Mouse (Mus musculus): ENCODE results near the gene Tmpo. TPM values are rescaled to one million over a fixed set of nuclear protein-coding genes. Genes with fewer than 3 reads are reported as not detected.

Gene Tmpo
- polyA plus RNA-seq, 1 experiment from 2014 or later: 96.7 TPM

DNA sequence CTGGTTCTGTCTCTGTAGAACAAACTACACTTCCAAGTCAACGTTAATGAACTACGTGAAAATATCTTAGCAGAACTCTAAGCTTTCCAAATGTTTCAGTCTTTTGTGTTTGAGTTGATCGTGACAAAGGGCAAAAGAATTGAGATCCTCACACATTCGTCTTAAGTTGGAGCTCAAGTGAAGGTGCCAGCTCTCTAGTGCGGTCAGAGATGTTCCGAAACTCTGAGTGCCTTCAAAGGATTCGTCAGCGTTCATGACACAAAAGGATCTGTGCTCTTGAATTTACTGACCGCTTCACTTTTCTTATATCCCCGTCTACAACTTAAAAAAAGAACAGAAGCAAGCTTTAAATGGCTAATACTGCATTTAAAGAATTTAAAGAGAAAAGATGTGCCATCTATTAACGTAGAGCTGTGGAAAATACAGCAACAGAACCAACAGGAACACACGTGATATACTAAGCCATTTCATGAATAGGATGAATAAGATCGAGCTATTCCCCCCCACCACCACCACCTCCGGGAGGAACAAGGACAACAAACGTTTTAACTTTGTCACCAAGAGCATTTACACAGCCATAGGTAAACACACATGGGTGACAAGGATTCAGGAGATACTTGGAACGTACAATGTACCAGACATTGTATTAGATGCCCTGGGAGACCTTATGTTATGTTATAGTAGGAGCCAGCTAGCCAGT, 1.3 kb upstream of the Tmpo start:
- no peaks in the 10 kb centered on the region for H3K27me3 ChIP-seq
- ATAC-seq (ENCODE audit: low FRiP score, low read depth): no peak
- H3K9me3 ChIP-seq: no peaks in the 10 kb centered on the region
- peak overlapping the region; percentile 98 for H3K27ac ChIP-seq (replicated peaks)
- H3K4me1 ChIP-seq (replicated peaks): peaks cover 35% of the 10 kb centered on the region
- no peaks in the 10 kb centered on the region for H3K36me3 ChIP-seq
- H3K9ac ChIP-seq: peak overlapping the region; percentile 67
- H3K4me3 ChIP-seq: peak overlapping the region; percentile 63
- under 1% methylated on average over 16 of the region's 16 CpGs for WGBS
- H3K4me2 ChIP-seq: peak overlapping the region; percentile 59

GRCm38 (mm10) chr10:91181461-91182288, 560 bp upstream of the Tmpo start:
- peak overlapping the region; percentile 98 for H3K27ac ChIP-seq (replicated peaks)
- peak overlapping the region; percentile 63 for H3K4me3 ChIP-seq
- peak overlapping the region; percentile 59 for H3K4me2 ChIP-seq
- H3K9me3 ChIP-seq: no peaks in the 10 kb centered on the region
- peaks cover 27% of the 10 kb centered on the region for H3K4me1 ChIP-seq (replicated peaks)
- H3K9ac ChIP-seq: peak overlapping the region; percentile 67
- no peaks in the 10 kb centered on the region for H3K27me3 ChIP-seq
- whole genome bisulfite sequencing: under 1% methylated on average over 69 of the region's 69 CpGs
- ATAC-seq (ENCODE audit: low FRiP score, low read depth): peak; percentile 92
- H3K36me3 ChIP-seq: no peaks in the 10 kb centered on the region

DNA sequence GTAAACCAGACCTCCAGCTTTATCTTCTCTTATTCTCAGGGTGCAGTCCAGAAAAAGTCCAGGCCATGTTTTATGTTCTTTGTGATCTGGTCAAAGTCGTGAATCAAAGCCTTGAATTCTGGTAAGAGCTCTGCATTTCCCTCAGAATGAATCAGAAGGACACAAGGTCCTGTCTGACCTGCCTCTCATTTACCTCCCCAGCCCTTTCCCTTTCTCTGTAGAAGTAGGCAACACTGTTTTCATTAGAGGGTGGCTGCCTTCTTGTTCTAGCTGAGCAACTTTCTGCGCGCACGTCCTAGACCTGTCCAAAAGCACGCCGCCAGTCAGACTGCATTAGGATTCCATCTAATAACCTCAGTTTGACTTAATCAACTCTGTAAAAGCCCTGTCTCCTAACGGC, 814 bp downstream of the Tmpo start:
- no peak for ATAC-seq (ENCODE audit: low FRiP score, low read depth)
- Histone ChIP-seq H3K9ac (0 out of 2 replicates have a peak overlapping the region, but pooled peaks have one; percentile 21), H3K4me1 (replicated peaks) (peaks cover 27% of the 10 kb centered on the region), H3K36me3 (no peaks in the 10 kb centered on the region), H3K9me3 (no peaks in the 10 kb centered on the region), H3K4me3 (peak overlapping the region; percentile 63), H3K4me2 (peak overlapping the region; percentile 59), H3K27ac (replicated peaks) (peak overlapping the region; percentile 98), H3K27me3 (no peaks in the 10 kb centered on the region)
- WGBS: 27% methylated on average over 7 of the region's 7 CpGs

DNA sequence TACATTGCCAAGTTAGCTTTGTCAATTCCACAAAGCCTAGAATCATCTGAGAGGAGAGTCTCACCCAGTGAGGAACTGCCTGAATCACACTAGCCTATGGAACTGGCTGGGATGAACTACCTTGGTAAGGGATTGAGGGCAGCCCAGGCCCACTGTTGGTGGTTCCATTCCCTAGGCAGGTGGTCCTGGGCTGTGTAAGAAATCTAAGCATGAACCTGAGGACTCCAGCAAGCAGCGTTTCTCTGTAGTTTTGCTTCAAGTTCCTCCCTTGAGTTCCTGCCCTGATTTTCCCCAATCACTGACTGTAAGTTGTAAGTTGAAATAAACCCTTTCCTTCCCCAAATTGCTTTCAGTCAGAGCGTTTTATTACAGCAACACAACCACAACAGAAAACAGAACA, 1.3 kb downstream of the Tmpo start:
- no peak for ATAC-seq (ENCODE audit: low FRiP score, low read depth)
- peak overlapping the region; percentile 59 for H3K4me2 ChIP-seq
- H3K4me3 ChIP-seq: peak overlapping the region; percentile 63; the same call in 1 of the 2 replicates
- no peaks in the 10 kb centered on the region for H3K9me3 ChIP-seq
- no peaks in the 10 kb centered on the region for H3K27me3 ChIP-seq
- H3K27ac ChIP-seq (replicated peaks): no peak overlapping the region; the same call in 1 of the 2 replicates
- H3K9ac ChIP-seq: 0 out of 2 replicates have a peak overlapping the region, but pooled peaks have one; percentile 21
- peaks cover 27% of the 10 kb centered on the region for H3K4me1 ChIP-seq (replicated peaks)
- 93% methylated on average over 2 of the region's 2 CpGs for WGBS
- H3K36me3 ChIP-seq: no peaks in the 10 kb centered on the region

DNA sequence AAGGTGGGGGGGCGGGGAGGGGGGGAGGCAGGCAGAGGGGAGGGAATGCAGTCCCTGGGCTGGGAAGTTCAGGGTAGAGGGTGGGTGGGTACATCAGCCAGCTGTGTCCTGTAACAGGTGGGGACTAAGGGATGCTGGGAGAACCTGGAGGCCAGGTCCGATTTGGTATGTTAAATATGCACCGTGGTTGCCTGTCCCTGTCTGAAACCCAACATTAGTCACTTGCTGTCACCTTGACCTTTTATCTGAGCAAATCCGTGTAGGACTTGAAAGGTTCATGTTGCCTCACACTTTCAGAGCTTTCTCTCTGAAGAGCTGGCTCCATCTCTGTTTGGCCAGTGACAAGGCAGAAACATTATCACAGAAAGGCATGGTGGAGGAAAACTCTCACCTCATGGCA, 3.9 kb downstream of the Tmpo start:
- H3K9me3 ChIP-seq: no peaks in the 10 kb centered on the region
- WGBS: 62% methylated on average over 3 of the region's 4 CpGs
- no peaks in the 10 kb centered on the region for H3K27me3 ChIP-seq

GRCm38 (mm10) chr10:91172329-91173100, 8.6 kb downstream of the Tmpo start:
- Histone ChIP-seq H3K36me3 (no peaks in the 10 kb centered on the region), H3K4me3 (peak overlapping the region; percentile 96), H3K27me3 (no peaks in the 10 kb centered on the region), H3K27ac (replicated peaks) (peak overlapping the region; percentile 97), H3K4me1 (replicated peaks) (peaks cover 34% of the 10 kb centered on the region), H3K9me3 (no peaks in the 10 kb centered on the region), H3K4me2 (peak overlapping the region; percentile 65), H3K9ac (peak overlapping the region; percentile 90)
- 81% methylated on average over 14 of the region's 14 CpGs for WGBS
- ATAC-seq (ENCODE audit: low FRiP score, low read depth): no peak

More for the DNA sequence above, 3.9 kb downstream of the Tmpo start:
- Histone ChIP-seq H3K4me2 (no peak overlapping the region), H3K4me1 (replicated peaks) (peaks cover 17% of the 10 kb centered on the region), H3K4me3 (no peak overlapping the region), H3K9ac (no peak overlapping the region), H3K27ac (replicated peaks) (no peak overlapping the region), H3K36me3 (no peaks in the 10 kb centered on the region)
- ATAC-seq (ENCODE audit: low FRiP score, low read depth): no peak

DNA sequence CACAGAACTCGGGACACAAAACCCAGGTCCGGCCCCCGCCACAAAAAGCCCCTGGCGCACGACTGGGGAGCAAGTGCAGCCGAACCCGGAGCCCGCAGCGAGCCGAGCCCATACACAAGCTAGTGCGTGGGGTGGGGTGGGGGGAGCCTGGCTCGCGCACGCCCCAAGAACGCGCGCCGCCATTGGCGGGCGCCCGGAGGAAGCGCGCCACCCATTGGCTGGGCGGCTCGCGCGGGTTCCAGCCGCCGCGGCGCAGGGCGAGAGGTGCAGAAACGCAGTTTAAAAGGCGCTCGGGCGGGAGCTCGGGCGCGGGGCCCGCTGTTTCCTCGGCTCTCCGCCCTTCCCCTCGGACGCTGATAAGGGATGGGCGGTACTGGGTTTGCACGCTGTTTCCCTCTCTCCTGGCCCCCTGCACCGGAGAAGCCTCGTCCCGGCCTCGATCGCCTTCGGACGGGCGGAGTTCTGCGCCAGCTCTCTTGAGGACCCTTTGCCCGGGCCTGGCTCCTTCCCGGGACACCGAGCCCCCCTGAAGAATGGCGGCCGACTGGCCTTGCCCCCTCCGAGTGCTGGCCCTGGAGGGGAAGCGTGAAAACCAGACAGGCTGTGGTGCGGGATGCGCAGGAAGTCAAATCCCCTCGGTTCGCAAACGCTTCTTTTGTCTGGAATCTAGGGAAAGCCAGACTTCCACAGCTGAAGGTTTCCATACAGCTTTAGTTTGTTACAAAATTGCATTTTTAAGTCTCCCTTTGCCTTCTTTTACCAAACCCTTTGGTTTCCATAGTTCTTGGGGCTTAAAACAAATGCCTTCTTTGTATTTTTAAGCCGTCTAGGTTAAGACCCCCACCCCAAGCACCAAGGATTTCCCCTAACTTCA, 9.4 kb downstream of the Tmpo start:
- no peaks in the 10 kb centered on the region for H3K36me3 ChIP-seq

DNA sequence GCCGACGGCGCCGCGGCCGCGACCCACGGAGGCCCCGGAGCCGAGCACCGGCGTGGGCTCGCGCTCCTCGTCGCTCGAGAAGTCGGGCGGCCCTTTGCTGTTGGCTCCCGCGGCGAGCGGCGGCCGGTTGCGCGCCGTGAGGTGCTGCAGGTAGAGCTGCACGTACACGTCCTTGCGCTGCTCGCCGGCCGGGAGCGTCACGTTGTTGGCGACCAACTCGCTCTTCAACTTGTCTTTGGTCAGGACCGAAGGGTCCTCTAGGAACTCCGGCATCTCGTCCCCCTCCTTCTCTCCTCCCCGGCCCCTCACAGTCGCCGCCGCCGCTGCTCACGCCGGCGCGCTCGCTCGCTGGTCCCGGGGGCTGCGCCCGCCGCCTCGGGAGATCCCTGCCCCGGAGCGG, 10.1 kb downstream of the Tmpo start:
- Histone ChIP-seq H3K27me3 (no peaks in the 10 kb centered on the region), H3K9me3 (no peaks in the 10 kb centered on the region), H3K36me3 (no peaks in the 10 kb centered on the region), H3K4me3 (peak overlapping the region; percentile 96), H3K4me1 (replicated peaks) (peaks cover 37% of the 10 kb centered on the region), H3K9ac (peak overlapping the region; percentile 90), H3K27ac (replicated peaks) (peak overlapping the region; percentile 97), H3K4me2 (peak overlapping the region; percentile 65)
- WGBS: 0% methylated on average over 59 of the region's 59 CpGs
- ATAC-seq (ENCODE audit: low FRiP score, low read depth): peak; percentile 80

More for the DNA sequence above, 9.4 kb downstream of the Tmpo start:
- Histone ChIP-seq H3K9me3 (no peaks in the 10 kb centered on the region), H3K27me3 (no peaks in the 10 kb centered on the region), H3K27ac (replicated peaks) (peak overlapping the region; percentile 97), H3K4me2 (peak overlapping the region; percentile 65), H3K4me3 (peak overlapping the region; percentile 96), H3K9ac (peak overlapping the region; percentile 90), H3K4me1 (replicated peaks) (peaks cover 37% of the 10 kb centered on the region)
- under 1% methylated on average over 61 of the region's 68 CpGs for WGBS
- peak; percentile 97 for ATAC-seq (ENCODE audit: low FRiP score, low read depth)

GRCm38 (mm10) chr10:91170143-91170941, 10.8 kb downstream of the Tmpo start:
- Histone ChIP-seq H3K27me3 (no peaks in the 10 kb centered on the region), H3K36me3 (no peaks in the 10 kb centered on the region), H3K4me2 (peak overlapping the region; percentile 65), H3K27ac (replicated peaks) (peak overlapping the region; percentile 97), H3K9ac (peak overlapping the region; percentile 90), H3K4me3 (peak overlapping the region; percentile 96), H3K4me1 (replicated peaks) (peaks cover 37% of the 10 kb centered on the region), H3K9me3 (no peaks in the 10 kb centered on the region)
- ATAC-seq (ENCODE audit: low FRiP score, low read depth): peak; percentile 59; the same call in 1 of the 2 replicates
- WGBS: under 1% methylated on average over 49 of the region's 50 CpGs

DNA sequence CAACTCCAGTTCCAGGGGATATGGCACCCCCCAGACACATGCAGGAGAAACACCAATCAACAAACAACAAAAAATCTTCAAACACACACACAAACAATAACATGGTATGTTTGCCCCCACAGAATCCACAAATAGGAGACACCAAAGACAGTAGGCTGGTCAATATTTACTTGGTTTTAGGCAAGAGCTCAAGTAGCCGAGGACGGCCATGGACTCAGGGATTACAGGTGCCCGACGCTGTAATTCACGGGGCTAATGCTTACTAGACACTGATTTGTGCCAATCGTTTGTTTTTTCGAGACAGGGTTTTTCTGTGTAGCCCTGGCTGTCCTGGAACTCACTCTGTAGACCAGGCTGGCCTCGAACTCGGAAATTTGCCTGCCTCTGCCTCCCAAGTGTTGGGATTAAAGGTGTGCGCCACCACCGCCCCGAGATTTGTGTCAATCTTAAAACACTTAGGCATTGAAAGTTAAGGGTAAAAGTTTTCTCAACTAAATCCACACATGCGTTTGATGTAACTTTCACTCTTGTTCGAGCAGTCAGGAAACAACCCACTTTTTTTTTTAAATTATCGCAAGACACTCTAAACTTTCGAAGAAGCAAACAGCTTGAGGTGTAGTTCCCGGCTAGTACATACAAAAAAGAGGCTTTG, 11.6 kb downstream of the Tmpo start:
- no peaks in the 10 kb centered on the region for H3K27me3 ChIP-seq
- no peak for ATAC-seq (ENCODE audit: low FRiP score, low read depth)
- no peak overlapping the region for H3K27ac ChIP-seq (replicated peaks)
- peaks cover 37% of the 10 kb centered on the region for H3K4me1 ChIP-seq (replicated peaks)
- H3K9ac ChIP-seq: peak overlapping the region; percentile 90; the same call in 1 of the 2 replicates
- H3K9me3 ChIP-seq: no peaks in the 10 kb centered on the region
- WGBS: 35% methylated on average over 17 of the region's 17 CpGs
- peaks cover under 1% of the 10 kb centered on the region; the same call in 1 of the 2 replicates for H3K36me3 ChIP-seq
- H3K4me3 ChIP-seq: peak overlapping the region; percentile 96
- H3K4me2 ChIP-seq: peak overlapping the region; percentile 65
